Mouse (Mus musculus): ENCODE data around the gene Gna14. TPM values are rescaled to one million over a fixed set of nuclear protein-coding genes. Genes with fewer than 3 reads are reported as not detected.
A peak's percentile ranks its signal among the peaks of the same experiment; 100 is the strongest.

Gna14 gene
- polyA plus RNA-seq, 1 experiment: 0.05 TPM

- Histone ChIP-seq H3K27me3 (ENCODE audit: control insufficient read depth, insufficient read depth, insufficient read length) (no peaks in the 10 kb centered on the region), H3ac (ENCODE audit: control insufficient read depth, insufficient read length, low read depth) (no peak overlapping the region), H3K36me3 (ENCODE audit: control insufficient read depth, insufficient read depth) (no peaks in the 10 kb centered on the region), H3K79me2 (ENCODE audit: control insufficient read depth, insufficient read depth) (no peaks in the 10 kb centered on the region), H3K79me3 (ENCODE audit: low read depth) (no peaks in the 10 kb centered on the region), H3K4me3 (ENCODE audit: insufficient read depth, poor library complexity, severe bottlenecking) (no peak overlapping the region)
- no peak for TF ChIP-seq USF1 (IDR thresholded peaks at IDR 0.05; ENCODE audit: low read depth)
- no peak for TF ChIP-seq MYOG (IDR thresholded peaks at IDR 0.05; ENCODE audit: control insufficient read depth, extremely low read depth, insufficient read length)
- no peak for TF ChIP-seq MAX (IDR thresholded peaks at IDR 0.05)
- TF ChIP-seq FOSL1 (IDR thresholded peaks at IDR 0.05; ENCODE audit: insufficient read depth, low read length, poor library complexity, severe bottlenecking): no peak
- no peak for TF ChIP-seq CEBPB (IDR thresholded peaks at IDR 0.05; ENCODE audit: low read depth)
- no peak for TF ChIP-seq CTCF (IDR thresholded peaks at IDR 0.05; ENCODE audit: control insufficient read depth, insufficient read depth, insufficient read length)
- no peak for TF ChIP-seq MYOD1 (IDR thresholded peaks at IDR 0.05; ENCODE audit: control insufficient read depth, insufficient read length, low read depth)
Measured at GRCm38 (mm10) chr19:16556988-16557387, 121.4 kb downstream of the Gna14 start.

GRCm38 (mm10) chr19:16557971-16558370, 122.4 kb downstream of the Gna14 start:
- Histone ChIP-seq H3K79me2 (ENCODE audit: control insufficient read depth, insufficient read depth) (no peaks in the 10 kb centered on the region), H3K36me3 (ENCODE audit: control insufficient read depth, insufficient read depth) (no peaks in the 10 kb centered on the region), H3ac (ENCODE audit: control insufficient read depth, insufficient read length, low read depth) (no peak overlapping the region), H3K27me3 (ENCODE audit: control insufficient read depth, insufficient read depth, insufficient read length) (no peaks in the 10 kb centered on the region), H3K79me3 (ENCODE audit: low read depth) (no peaks in the 10 kb centered on the region), H3K4me3 (ENCODE audit: insufficient read depth, poor library complexity, severe bottlenecking) (no peak overlapping the region)
- TF ChIP-seq CEBPB (IDR thresholded peaks at IDR 0.05; ENCODE audit: low read depth): no peak
- no peak for TF ChIP-seq MAX (IDR thresholded peaks at IDR 0.05)
- no peak for TF ChIP-seq FOSL1 (IDR thresholded peaks at IDR 0.05; ENCODE audit: insufficient read depth, low read length, poor library complexity, severe bottlenecking)
- TF ChIP-seq MYOG (IDR thresholded peaks at IDR 0.05; ENCODE audit: control insufficient read depth, extremely low read depth, insufficient read length): no peak
- TF ChIP-seq CTCF (IDR thresholded peaks at IDR 0.05; ENCODE audit: control insufficient read depth, insufficient read depth, insufficient read length): peak; percentile 44

GRCm38 (mm10) chr19:16558570-16558969, 123.0 kb downstream of the Gna14 start:
- H3K79me3 ChIP-seq (ENCODE audit: low read depth): no peaks in the 10 kb centered on the region
- TF ChIP-seq CTCF (IDR thresholded peaks at IDR 0.05; ENCODE audit: control insufficient read depth, insufficient read depth, insufficient read length) (no peak), USF1 (IDR thresholded peaks at IDR 0.05; ENCODE audit: low read depth) (no peak), MYOG (IDR thresholded peaks at IDR 0.05; ENCODE audit: control insufficient read depth, extremely low read depth, insufficient read length) (no peak), MAX (IDR thresholded peaks at IDR 0.05) (no peak), MYOD1 (IDR thresholded peaks at IDR 0.05; ENCODE audit: control insufficient read depth, insufficient read length, low read depth) (no peak), FOSL1 (IDR thresholded peaks at IDR 0.05; ENCODE audit: insufficient read depth, low read length, poor library complexity, severe bottlenecking) (no peak), CEBPB (IDR thresholded peaks at IDR 0.05; ENCODE audit: low read depth) (no peak)
- H3ac ChIP-seq (ENCODE audit: control insufficient read depth, insufficient read length, low read depth): no peak overlapping the region
- no peak overlapping the region for H3K4me3 ChIP-seq (ENCODE audit: insufficient read depth, poor library complexity, severe bottlenecking)
- no peaks in the 10 kb centered on the region for H3K79me2 ChIP-seq (ENCODE audit: control insufficient read depth, insufficient read depth)
- no peaks in the 10 kb centered on the region for H3K36me3 ChIP-seq (ENCODE audit: control insufficient read depth, insufficient read depth)
- no peaks in the 10 kb centered on the region for H3K27me3 ChIP-seq (ENCODE audit: control insufficient read depth, insufficient read depth, insufficient read length)

GRCm38 (mm10) chr19:16559243-16559896, 123.8 kb downstream of the Gna14 start:
- H3ac ChIP-seq (ENCODE audit: control insufficient read depth, insufficient read length, low read depth): no peak overlapping the region
- TF ChIP-seq MYOG (IDR thresholded peaks at IDR 0.05; ENCODE audit: control insufficient read depth, extremely low read depth, insufficient read length): no peak
- TF ChIP-seq MAX (IDR thresholded peaks at IDR 0.05): no peak
- no peak for TF ChIP-seq FOSL1 (IDR thresholded peaks at IDR 0.05; ENCODE audit: insufficient read depth, low read length, poor library complexity, severe bottlenecking)
- no peak for TF ChIP-seq CEBPB (IDR thresholded peaks at IDR 0.05; ENCODE audit: low read depth)
- TF ChIP-seq MYOD1 (IDR thresholded peaks at IDR 0.05; ENCODE audit: control insufficient read depth, insufficient read length, low read depth): no peak
- TF ChIP-seq CTCF (IDR thresholded peaks at IDR 0.05; ENCODE audit: control insufficient read depth, insufficient read depth, insufficient read length): no peak
- TF ChIP-seq USF1 (IDR thresholded peaks at IDR 0.05; ENCODE audit: low read depth): no peak
- H3K79me2 ChIP-seq (ENCODE audit: control insufficient read depth, insufficient read depth): no peaks in the 10 kb centered on the region
- no peak overlapping the region for H3K4me3 ChIP-seq (ENCODE audit: insufficient read depth, poor library complexity, severe bottlenecking)
- no peaks in the 10 kb centered on the region for H3K79me3 ChIP-seq (ENCODE audit: low read depth)
- no peaks in the 10 kb centered on the region for H3K27me3 ChIP-seq (ENCODE audit: control insufficient read depth, insufficient read depth, insufficient read length)
- no peaks in the 10 kb centered on the region for H3K36me3 ChIP-seq (ENCODE audit: control insufficient read depth, insufficient read depth)

GRCm38 (mm10) chr19:16562676-16563075, 127.1 kb downstream of the Gna14 start:
- Histone ChIP-seq H3K79me3 (ENCODE audit: low read depth) (no peaks in the 10 kb centered on the region), H3K79me2 (ENCODE audit: control insufficient read depth, insufficient read depth) (no peaks in the 10 kb centered on the region), H3ac (ENCODE audit: control insufficient read depth, insufficient read length, low read depth) (no peak overlapping the region), H3K4me3 (ENCODE audit: insufficient read depth, poor library complexity, severe bottlenecking) (no peak overlapping the region), H3K36me3 (ENCODE audit: control insufficient read depth, insufficient read depth) (no peaks in the 10 kb centered on the region), H3K27me3 (ENCODE audit: control insufficient read depth, insufficient read depth, insufficient read length) (no peaks in the 10 kb centered on the region)
- TF ChIP-seq CEBPB (IDR thresholded peaks at IDR 0.05; ENCODE audit: low read depth) (no peak), FOSL1 (IDR thresholded peaks at IDR 0.05; ENCODE audit: insufficient read depth, low read length, poor library complexity, severe bottlenecking) (no peak)

GRCm38 (mm10) chr19:16576790-16577189, 141.2 kb downstream of the Gna14 start:
- no peaks in the 10 kb centered on the region for H3K79me2 ChIP-seq (ENCODE audit: control insufficient read depth, insufficient read depth)
- TF ChIP-seq MYOG (IDR thresholded peaks at IDR 0.05; ENCODE audit: control insufficient read depth, extremely low read depth, insufficient read length) (no peak), MAX (IDR thresholded peaks at IDR 0.05) (no peak), CTCF (IDR thresholded peaks at IDR 0.05; ENCODE audit: control insufficient read depth, insufficient read depth, insufficient read length) (no peak), USF1 (IDR thresholded peaks at IDR 0.05; ENCODE audit: low read depth) (no peak), CEBPB (IDR thresholded peaks at IDR 0.05; ENCODE audit: low read depth) (no peak), MYOD1 (IDR thresholded peaks at IDR 0.05; ENCODE audit: control insufficient read depth, insufficient read length, low read depth) (no peak), FOSL1 (IDR thresholded peaks at IDR 0.05; ENCODE audit: insufficient read depth, low read length, poor library complexity, severe bottlenecking) (no peak)
- no peak overlapping the region for H3K4me3 ChIP-seq (ENCODE audit: insufficient read depth, poor library complexity, severe bottlenecking)
- no peaks in the 10 kb centered on the region for H3K79me3 ChIP-seq (ENCODE audit: low read depth)
- H3K36me3 ChIP-seq (ENCODE audit: control insufficient read depth, insufficient read depth): no peaks in the 10 kb centered on the region
- no peaks in the 10 kb centered on the region for H3K27me3 ChIP-seq (ENCODE audit: control insufficient read depth, insufficient read depth, insufficient read length)
- H3ac ChIP-seq (ENCODE audit: control insufficient read depth, insufficient read length, low read depth): no peak overlapping the region

All from C2C12 (cell line).